Mouse (Mus musculus) embryonic fibroblast, embryonic 13.5 days (primary cell): ENCODE measurements at regions not wholly inside any gene's neighbourhood (a gene's known extent, or its start where the extent isn't known, plus 50 kb on each side); places are given as distances from the start of the nearest gene placed in this dataset.

Experiments used
- CTCF ChIP-seq: IDR thresholded peaks from 2 replicates; pipeline ENCODE4 v1.5.1; 2011; ENCODE audit warnings: mild to moderate bottlenecking, control low read depth, low read length, moderate library complexity, borderline replicate concordance; ENCODE audit not compliant: insufficient read depth
- POLR2A ChIP-seq: IDR thresholded peaks from 2 replicates; pipeline ENCODE4 v1.6.1; 2011; ENCODE audit warnings: low read depth, mild to moderate bottlenecking, control low read depth, low read length, moderate library complexity

DNA sequence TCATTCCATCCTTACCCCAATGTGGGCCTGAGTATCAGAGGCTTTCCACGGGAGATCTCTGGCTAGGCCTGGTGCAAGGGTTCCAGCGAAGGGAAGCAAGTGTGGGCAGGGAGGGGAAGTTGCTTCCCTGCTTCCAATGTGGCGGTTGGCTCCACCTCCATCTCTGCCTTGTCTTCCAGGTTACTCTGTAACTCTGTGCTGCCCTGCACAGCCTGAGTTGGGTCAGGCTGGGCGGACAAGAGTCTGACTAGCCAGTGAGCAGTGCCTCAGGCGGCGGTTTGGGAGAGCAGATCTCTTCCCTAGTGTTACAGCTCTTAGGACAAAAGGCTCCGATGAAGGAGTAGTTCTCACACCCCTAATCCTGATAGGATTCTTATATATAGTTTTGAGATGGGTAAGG, 172.8 kb downstream of the Snx19 start:
- TF ChIP-seq CTCF (no peak), POLR2A (no peak)
